Mouse (Mus musculus): ENCODE measurements around the gene Aloxe3.

Gene Aloxe3

GRCm38 (mm10) chr11:69109032-69109900, 16.4 kb upstream of the Aloxe3 start:
- peak; percentile 14 for DNase-seq

GRCm38 (mm10) chr11:69110319-69111046, 15.2 kb upstream of the Aloxe3 start:
- DNase-seq: peak; percentile 95

- DNase-seq: no peak
Measured at GRCm38 (mm10) chr11:69111051-69111810, 14.5 kb upstream of the Aloxe3 start.

- DNase-seq: no peak
Measured at GRCm38 (mm10) chr11:69111865-69112264, 13.8 kb upstream of the Aloxe3 start.

GRCm38 (mm10) chr11:69114018-69114417, 11.7 kb upstream of the Aloxe3 start:
- DNase-seq: no peak

- DNase-seq: no peak
Measured at GRCm38 (mm10) chr11:69114621-69115020, 11.1 kb upstream of the Aloxe3 start.

GRCm38 (mm10) chr11:69116843-69117242, 8.9 kb upstream of the Aloxe3 start:
- DNase-seq: no peak

GRCm38 (mm10) chr11:69117737-69118695, 7.7 kb upstream of the Aloxe3 start:
- peak; percentile 80 for DNase-seq

GRCm38 (mm10) chr11:69118765-69119164, 6.9 kb upstream of the Aloxe3 start:
- peak; percentile 88 for DNase-seq

- DNase-seq: no peak
Measured at GRCm38 (mm10) chr11:69119446-69120155, 6.1 kb upstream of the Aloxe3 start.

- peak; percentile 33 for DNase-seq
Measured at GRCm38 (mm10) chr11:69120221-69121000, 5.3 kb upstream of the Aloxe3 start, which contains the start of gene Hes7. Gene Hes7 (plus strand): TSS chr11:69120404.

- no peak for DNase-seq
Measured at GRCm38 (mm10) chr11:69121001-69121740, 4.5 kb upstream of the Aloxe3 start.

- peak; percentile 69 for DNase-seq
Measured at GRCm38 (mm10) chr11:69121741-69122335, 3.9 kb upstream of the Aloxe3 start.

GRCm38 (mm10) chr11:69122336-69122951, 3.3 kb upstream of the Aloxe3 start, which contains the start of gene 9130213A22Rik:
Gene 9130213A22Rik (minus strand): TSS chr11:69122589.
- DNase-seq: peak; percentile 88

- peak; percentile 88 for DNase-seq
Measured at GRCm38 (mm10) chr11:69123056-69123692, 2.5 kb upstream of the Aloxe3 start.

- DNase-seq: peak; percentile 88
Measured at GRCm38 (mm10) chr11:69123693-69124497, 1.8 kb upstream of the Aloxe3 start.

GRCm38 (mm10) chr11:69124498-69124847, 1.2 kb upstream of the Aloxe3 start:
- DNase-seq: peak; percentile 73
